Mouse (Mus musculus) lung, postnatal 0 days (tissue): ENCODE measurements around the gene Mapk8. TPM values are rescaled to one million over a fixed set of nuclear protein-coding genes. Genes with fewer than 3 reads are reported as not detected.

Source experiments
- ATAC-seq: fragments of 200-750 bp; cut with Nextera tagmentation; 2 replicates; pipeline ENCODE4 v1.8.0; 2017; ENCODE audit warnings: moderate library complexity
- DNase-seq: peaks from one replicate; pipeline ENCODE4 v3.0.0-alpha.2; 2016; ENCODE audit warnings: low spot score
- H3K27ac ChIP-seq: fragments of 300-500 bp; sonication (generic); 2 replicates; pipeline ENCODE4 v1.5.1; 2014; ENCODE audit warnings: antibody characterized with exemption, mild to moderate bottlenecking, low read length, mixed read lengths
- H3K27me3 ChIP-seq: fragments of 300-500 bp; sonication (generic); replicated peaks from 2 replicates; pipeline ENCODE4 v1.6.1; 2014; ENCODE audit warnings: low read length, mixed read lengths; ENCODE audit not compliant: insufficient read depth
- H3K36me3 ChIP-seq: fragments of 300-500 bp; sonication (generic); 2 replicates; pipeline ENCODE4 v1.6.1; 2014; ENCODE audit warnings: low read length, mixed read lengths; ENCODE audit not compliant: insufficient read depth
- H3K4me1 ChIP-seq: fragments of 300-500 bp; sonication (generic); 2 replicates; pipeline ENCODE4 v1.6.1; 2014; ENCODE audit warnings: antibody characterized with exemption, low read depth, low read length, mixed read lengths; ENCODE audit not compliant: insufficient read depth
- H3K4me2 ChIP-seq: fragments of 300-500 bp; sonication (generic); replicated peaks from 2 replicates; pipeline ENCODE4 v1.6.1; 2014; ENCODE audit warnings: low read depth, mild to moderate bottlenecking, low read length, moderate library complexity, mixed read lengths
- H3K4me3 ChIP-seq: fragments of 300-500 bp; sonication (generic); 2 replicates; pipeline ENCODE4 v1.5.1; 2014; ENCODE audit warnings: low read depth, low read length
- H3K9ac ChIP-seq: fragments of 300-500 bp; sonication (generic); replicated peaks from 2 replicates; pipeline ENCODE4 v1.6.1; 2014; ENCODE audit warnings: low read depth, mild to moderate bottlenecking
- H3K9me3 ChIP-seq: fragments of 300-500 bp; sonication (generic); 2 replicates; pipeline ENCODE4 v1.6.1; 2016; ENCODE audit warnings: low read length, mixed read lengths
- CTCF ChIP-seq: IDR thresholded peaks from 2 replicates; pipeline ENCODE4 v1.5.1; 2016; ENCODE audit warnings: antibody characterized with exemption, mild to moderate bottlenecking
- EP300 ChIP-seq: IDR thresholded peaks from 2 replicates; pipeline ENCODE4 v1.6.1; 2016; ENCODE audit warnings: antibody characterized with exemption, mild to moderate bottlenecking, control low read depth
- WGBS: fragments of 180-500 bp; shearing (Covaris S2); extraction: QIAGEN DNeasy Blood & Tissue Kit; methylation state at CpG from one replicate; pipeline ENCODE4 v1.1.7; 2014; 5-methylcytosine and 5-hydroxymethylcytosine counted together
- polyA plus RNA-seq: library from polyadenylated mRNA; unstranded; fragments of >200 nt; fragmentation: Nextera tagmentation; extraction: Ambion mirVana; gene quantifications from 2 replicates; pipeline ENCODE4 v1.2.1, GENCODE M21; 2015

Mapk8 gene
- polyA plus RNA-seq, 1 experiment from 2014 or later = 8.0 TPM

DNA sequence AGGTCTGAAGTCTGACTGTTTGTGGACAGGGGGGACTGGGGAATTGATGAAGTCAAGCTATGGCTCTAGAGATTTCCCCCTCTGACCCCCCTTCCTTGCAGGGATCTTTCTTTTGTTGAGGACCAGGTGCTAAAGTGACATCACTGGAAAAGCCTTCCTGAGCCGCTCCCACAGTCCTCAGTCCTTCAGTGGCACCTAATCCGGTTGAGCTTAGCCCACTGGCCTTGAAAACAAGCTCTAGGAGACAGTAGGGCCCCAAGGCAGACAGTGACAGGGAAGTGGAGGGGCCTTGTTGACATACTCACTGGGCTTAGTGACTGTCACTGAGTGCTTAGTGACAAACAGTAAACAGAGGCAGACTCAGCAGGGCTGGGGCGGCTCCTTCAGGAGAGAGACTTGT lies 24.4 kb upstream of the Mapk8 start, which contains the start of gene Frmpd2:
Gene Frmpd2 (plus strand): TSS at position 366 of the 400 bp plus-strand sequence.
- Histone ChIP-seq H3K4me3 (no peak within 1 kb of the TSS), H3K36me3 (no peaks in the 10 kb centered on the region), H3K27me3 (no peaks in the 10 kb centered on the region), H3K4me2 (no peak within 1 kb of the TSS), H3K27ac (no peak within 1 kb of the TSS), H3K9ac (no peak within 1 kb of the TSS), H3K4me1 (no peaks in the 10 kb centered on the region), H3K9me3 (no peaks in the 10 kb centered on the region)
- no peak for DNase-seq
- TF ChIP-seq CTCF (no peak), EP300 (no peak)
- WGBS = 34% methylated on average over 3 of the region's 3 CpGs
- ATAC-seq = no peak

DNA sequence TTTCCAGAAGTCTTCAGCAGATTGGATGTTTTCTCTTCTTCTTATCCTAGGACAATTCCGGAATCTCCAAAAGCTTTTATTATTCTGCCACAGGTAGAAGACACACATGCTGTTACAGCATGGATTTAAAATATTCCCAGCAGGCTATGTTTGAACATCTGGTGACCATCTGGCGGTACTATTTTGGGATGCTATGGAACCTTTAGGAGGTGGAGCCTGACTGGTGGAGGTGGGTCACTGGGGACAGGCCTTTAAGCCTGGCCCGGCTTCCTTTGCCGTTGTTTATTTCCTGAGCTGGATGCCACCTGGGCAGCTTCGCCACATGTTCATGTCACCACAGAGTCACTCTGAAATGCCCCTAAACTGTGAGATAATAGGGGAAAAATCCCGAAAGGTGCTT lies 20.8 kb upstream of the Mapk8 start:
- H3K4me1 ChIP-seq = no peaks in the 10 kb centered on the region
- ATAC-seq (no peak), DNase-seq (no peak)
- H3K9me3 ChIP-seq = no peaks in the 10 kb centered on the region
- no peak overlapping the region for H3K27ac ChIP-seq
- no peaks in the 10 kb centered on the region for H3K36me3 ChIP-seq
- TF ChIP-seq CTCF = no peak
- TF ChIP-seq EP300 = no peak
- 65% methylated on average over 6 of the region's 6 CpGs for WGBS
- H3K4me3 ChIP-seq = no peak overlapping the region
- no peak overlapping the region for H3K9ac ChIP-seq
- no peaks in the 10 kb centered on the region for H3K27me3 ChIP-seq
- no peak overlapping the region for H3K4me2 ChIP-seq

DNA sequence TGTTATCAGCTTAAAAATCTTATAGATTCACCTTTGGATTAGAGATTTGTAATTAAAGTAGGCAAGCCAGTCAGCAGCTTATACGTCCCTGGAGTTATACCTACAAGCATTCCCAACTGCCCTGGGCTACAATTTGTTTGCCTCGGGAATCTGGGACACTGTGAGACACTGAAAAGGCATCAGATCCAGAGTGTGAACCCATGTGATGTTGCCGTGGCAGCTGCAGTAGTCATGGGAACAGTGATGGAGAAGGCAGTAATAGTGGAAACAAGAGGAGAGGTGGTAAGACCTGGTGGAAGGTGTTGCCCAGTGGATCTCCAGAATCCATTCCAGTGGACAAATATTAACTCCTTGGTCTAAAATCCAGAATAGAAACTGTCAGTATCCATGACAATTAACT lies 16.7 kb upstream of the Mapk8 start:
- Histone ChIP-seq H3K4me2 (no peak overlapping the region), H3K4me1 (no peaks in the 10 kb centered on the region), H3K27ac (no peak overlapping the region), H3K27me3 (no peaks in the 10 kb centered on the region), H3K9me3 (no peaks in the 10 kb centered on the region), H3K36me3 (no peaks in the 10 kb centered on the region), H3K9ac (no peak overlapping the region), H3K4me3 (no peak overlapping the region)
- WGBS = 65% methylated on average over 3 of the region's 3 CpGs
- DNase-seq (no peak), ATAC-seq (no peak)
- TF ChIP-seq EP300 (no peak), CTCF (no peak)

DNA sequence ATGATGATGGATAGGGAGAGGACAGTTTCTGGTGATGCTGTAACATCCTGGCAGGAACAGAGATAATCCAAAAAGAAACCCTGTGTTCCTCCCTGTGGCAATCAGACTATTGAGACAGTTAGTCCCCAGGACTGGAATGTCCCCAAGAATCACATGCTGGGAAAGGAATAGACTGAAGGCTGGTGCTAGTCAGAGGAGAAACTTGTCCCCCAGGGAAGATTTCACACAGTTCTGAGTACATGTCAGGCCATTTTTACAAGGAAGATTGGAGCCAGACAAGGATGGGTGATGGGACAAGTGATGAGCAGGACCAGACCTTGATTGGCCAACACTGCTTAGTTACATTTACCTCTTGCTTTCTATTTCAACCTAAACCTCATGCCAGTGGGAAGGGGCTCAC lies 3.4 kb upstream of the Mapk8 start:
- Histone ChIP-seq H3K4me2 (no peak overlapping the region), H3K27me3 (no peaks in the 10 kb centered on the region), H3K9ac (no peak overlapping the region), H3K9me3 (no peaks in the 10 kb centered on the region), H3K27ac (no peak overlapping the region), H3K4me3 (no peak overlapping the region), H3K36me3 (no peaks in the 10 kb centered on the region), H3K4me1 (no peaks in the 10 kb centered on the region)
- ATAC-seq (no peak), DNase-seq (no peak)
- TF ChIP-seq EP300 (no peak), CTCF (no peak)

DNA sequence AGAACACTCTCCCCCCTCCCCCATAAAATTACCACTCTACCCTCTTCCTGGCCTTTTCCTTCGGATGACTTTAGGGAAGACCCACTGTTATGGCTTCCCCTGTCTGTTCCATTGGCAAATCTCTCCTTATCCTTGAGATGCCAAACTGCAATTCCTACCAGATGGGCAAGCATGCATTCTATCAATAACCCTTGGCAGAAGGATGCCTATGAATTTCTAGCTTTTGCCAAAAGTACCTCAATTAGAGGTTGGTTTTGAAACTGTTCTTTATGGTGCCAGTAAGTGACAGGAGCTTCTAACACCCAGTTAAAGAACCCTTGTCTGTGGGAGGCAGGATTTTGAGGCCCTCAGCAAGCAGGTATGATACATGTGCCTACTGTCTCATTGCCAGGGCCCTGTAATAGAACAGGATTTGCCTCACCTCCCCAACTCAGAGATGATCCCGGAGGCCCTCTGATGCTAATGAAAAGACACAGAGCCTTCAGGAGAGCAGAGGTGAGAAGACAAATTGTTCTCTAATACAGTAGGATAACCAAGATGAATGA lies 2.4 kb upstream of the Mapk8 start:
- Histone ChIP-seq H3K4me1 (no peaks in the 10 kb centered on the region), H3K4me2 (no peak overlapping the region), H3K36me3 (no peaks in the 10 kb centered on the region), H3K4me3 (no peak overlapping the region), H3K27me3 (no peaks in the 10 kb centered on the region), H3K27ac (no peak overlapping the region), H3K9ac (no peak overlapping the region), H3K9me3 (no peaks in the 10 kb centered on the region)
- ATAC-seq = no peak
- no peak for TF ChIP-seq EP300
- no peak for TF ChIP-seq CTCF
- no peak for DNase-seq
- 81% methylated on average over 2 of the region's 2 CpGs for WGBS

DNA sequence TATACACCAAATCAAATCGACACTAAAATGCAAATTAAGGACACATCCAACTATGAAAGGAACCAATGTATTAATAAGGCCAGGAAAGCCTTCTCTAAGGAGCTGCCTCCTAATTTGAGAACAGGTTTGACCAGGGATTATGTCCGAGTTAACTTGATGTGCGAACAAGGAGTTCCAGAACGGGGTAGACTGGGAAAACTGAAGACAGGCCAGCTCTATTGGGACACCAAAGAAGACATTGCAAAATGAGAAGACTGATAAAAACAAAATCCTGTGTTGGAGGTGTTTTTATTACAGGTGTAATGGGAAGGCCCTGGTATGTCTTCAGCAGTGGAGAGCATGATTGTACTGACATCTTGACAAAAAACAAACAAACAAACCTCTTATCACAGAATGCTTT lies 1.3 kb upstream of the Mapk8 start:
- Histone ChIP-seq H3K4me3 (no peak overlapping the region), H3K9ac (no peak overlapping the region), H3K36me3 (no peaks in the 10 kb centered on the region), H3K27ac (no peak overlapping the region), H3K4me1 (no peaks in the 10 kb centered on the region; the same call in 1 of the 2 replicates), H3K9me3 (no peaks in the 10 kb centered on the region), H3K4me2 (no peak overlapping the region), H3K27me3 (no peaks in the 10 kb centered on the region)
- DNase-seq (no peak), ATAC-seq (no peak)
- WGBS = 76% methylated on average over 4 of the region's 4 CpGs
- no peak for TF ChIP-seq EP300
- no peak for TF ChIP-seq CTCF

DNA sequence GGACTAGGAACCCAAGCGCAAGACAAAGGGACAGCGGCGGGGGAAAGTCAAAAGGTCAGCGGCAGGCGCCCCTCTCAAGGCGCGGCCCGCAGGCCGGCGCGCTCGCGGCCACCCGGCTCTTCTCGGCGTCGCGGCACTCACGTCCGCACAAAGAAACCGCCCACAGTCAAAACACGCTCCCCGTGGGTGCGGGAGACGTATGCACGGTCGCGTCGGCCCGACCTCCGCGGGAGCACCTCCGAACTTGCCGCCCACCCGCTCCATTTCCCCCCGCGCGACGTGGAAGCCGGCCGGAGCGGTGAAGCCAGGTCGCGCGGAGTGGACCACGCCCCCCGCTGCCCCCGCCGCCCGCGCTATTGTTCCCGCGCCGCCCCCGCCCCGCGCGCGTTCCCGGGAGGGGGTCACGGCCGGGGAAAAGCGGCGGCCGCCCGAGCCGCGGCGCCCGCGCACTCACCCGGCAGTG lies 366 bp downstream of the Mapk8 start:
- no peak for TF ChIP-seq EP300
- Histone ChIP-seq H3K9ac (peak overlapping the region; percentile 69), H3K4me1 (no peaks in the 10 kb centered on the region; the same call in 1 of the 2 replicates), H3K9me3 (no peaks in the 10 kb centered on the region), H3K4me2 (peak overlapping the region; percentile 77), H3K27me3 (no peaks in the 10 kb centered on the region), H3K36me3 (no peaks in the 10 kb centered on the region), H3K27ac (peak overlapping the region; percentile 84), H3K4me3 (peak overlapping the region; percentile 94)
- peak; percentile 49 for DNase-seq
- ATAC-seq = peak; percentile 67
- WGBS = 0% methylated on average over 31 of the region's 72 CpGs
